Mouse (Mus musculus) thymus, postnatal 4 days (tissue): ENCODE measurements around the gene Abhd17c.

Source experiments
- DNase-seq: peaks from one replicate; pipeline ENCODE4 v3.0.0; 2021

Abhd17c gene

DNA sequence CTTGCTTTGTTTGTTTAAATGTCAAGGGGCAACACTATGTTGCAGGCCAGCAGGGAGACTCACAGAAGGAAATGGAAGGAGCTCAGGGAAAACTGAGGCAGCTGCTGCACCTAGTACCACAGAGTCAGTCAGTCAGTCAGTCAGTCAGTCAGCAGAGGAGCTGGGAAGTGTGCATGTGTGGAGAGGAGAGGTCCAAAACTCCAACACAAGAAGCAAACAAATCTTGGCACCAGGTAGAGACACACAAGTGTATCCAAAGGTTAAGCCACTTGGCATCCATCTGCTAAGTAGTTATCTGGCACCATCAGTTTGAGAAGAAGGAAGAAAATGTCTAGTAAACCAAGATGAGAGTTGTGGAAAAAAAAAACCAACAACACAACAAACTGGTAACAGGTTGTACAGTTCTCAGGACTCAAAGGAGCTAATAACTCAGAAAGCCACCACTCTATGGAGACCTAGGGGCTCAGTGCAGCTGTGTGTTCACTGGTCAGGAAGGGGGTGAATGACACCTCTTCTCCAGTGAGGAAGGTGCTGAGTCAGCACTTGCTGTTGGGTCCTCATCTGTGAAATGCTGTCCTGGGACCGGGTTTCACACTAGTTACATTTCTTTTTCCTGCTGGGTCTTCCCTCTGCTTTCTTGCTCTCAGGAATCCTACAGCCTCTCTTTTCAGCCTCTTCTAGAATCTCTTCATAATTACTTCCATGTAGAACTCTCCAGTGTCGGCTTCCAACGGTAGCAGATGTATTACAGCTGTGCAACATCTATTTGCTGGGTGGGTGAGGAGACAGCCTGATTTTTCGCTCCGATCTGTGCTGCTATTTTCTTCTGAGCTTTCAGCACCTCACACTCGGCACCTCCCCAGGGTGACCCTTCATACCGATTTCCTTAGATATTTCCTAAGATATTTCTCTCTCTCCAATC lies 34.8 kb downstream of the Abhd17c start:
- peak; percentile 43 for DNase-seq

DNA sequence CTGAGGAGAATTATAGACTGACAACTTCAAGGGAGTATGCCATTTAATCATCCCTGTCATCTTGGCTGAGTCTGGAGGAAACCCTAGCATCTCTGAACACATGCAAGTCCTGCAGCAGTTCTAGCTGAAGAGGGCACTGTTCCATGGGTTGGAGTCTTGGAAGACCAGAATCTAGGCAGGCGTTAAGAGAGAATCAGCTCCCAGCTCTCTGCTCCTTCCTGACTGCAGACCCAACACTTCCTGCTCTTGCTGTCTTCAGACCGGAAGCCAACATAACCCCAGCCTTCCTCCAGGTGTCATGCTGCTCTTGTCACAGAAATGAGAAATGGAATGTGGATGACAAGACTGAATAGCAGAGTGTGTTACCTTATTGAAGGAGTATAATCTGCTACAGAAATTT lies 36.3 kb downstream of the Abhd17c start:
- peak; percentile 60 for DNase-seq

DNA sequence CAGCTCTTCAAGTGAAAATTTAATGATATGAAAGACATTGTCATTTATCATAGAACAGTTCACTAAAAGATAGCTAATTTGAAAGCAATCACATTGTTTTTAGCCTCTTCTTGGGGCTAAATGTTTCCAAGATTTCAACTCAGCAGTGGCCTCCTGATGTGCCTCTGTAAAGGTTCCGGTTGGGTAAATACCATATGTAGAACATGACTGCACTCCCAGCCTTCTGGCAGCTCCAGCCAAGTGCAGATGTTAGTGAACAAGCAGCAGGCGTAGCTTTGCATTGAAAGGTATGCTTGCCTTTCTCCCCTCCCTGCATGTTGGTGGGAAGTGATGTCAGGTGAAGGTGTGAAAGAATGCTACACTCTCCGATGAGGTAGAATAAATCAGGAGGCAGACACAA lies 36.9 kb downstream of the Abhd17c start:
- no peak for DNase-seq

DNA sequence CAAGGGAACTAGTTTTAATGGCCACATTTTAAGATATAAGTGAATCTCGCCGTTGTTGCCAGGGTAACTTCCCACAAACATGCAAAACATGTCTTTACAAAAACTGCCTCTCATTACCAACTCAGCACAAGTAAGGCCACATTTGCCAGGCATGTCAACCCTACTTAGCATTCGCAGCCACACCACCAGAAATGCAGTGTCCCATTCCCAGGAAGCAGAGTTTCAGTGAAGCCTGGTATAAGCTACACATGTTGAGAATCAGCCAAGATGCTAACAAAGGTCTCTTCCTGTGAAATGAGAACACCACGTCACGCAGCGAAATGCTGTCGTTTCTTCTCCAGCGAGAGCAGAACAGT lies 38.7 kb downstream of the Abhd17c start:
- DNase-seq, result no peak

DNA sequence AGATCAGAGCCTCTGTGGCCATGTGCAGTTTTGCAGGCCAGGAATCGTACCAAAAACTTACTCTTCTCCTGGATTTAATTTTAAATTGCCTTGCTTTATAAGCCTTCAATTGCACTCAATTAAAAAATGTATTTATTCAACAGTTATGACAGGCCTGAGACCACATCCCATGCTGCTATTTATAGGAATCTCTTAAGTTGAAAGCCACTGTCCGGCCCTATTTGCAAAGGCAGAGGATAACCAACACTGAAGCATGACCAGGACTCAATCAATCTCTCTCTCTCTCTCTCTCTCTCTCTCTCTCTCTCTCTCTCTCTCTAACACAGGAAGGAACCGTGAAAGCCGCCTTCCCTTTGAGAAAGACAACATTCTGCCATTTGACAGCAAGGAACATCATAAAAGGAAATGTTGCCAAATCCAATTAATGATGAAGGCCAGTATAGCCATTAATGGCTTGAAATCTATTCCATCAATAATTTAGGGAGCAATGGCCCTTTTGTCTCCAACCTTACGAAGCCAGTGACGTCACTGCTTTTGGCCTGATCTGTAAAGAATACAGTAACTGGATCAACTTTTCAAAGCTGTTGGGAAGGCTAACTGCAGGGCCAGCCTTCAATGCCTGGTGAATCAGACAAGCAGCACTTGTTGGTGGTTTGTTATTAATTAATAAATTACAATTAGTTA lies 39.2 kb downstream of the Abhd17c start:
- no peak for DNase-seq

DNA sequence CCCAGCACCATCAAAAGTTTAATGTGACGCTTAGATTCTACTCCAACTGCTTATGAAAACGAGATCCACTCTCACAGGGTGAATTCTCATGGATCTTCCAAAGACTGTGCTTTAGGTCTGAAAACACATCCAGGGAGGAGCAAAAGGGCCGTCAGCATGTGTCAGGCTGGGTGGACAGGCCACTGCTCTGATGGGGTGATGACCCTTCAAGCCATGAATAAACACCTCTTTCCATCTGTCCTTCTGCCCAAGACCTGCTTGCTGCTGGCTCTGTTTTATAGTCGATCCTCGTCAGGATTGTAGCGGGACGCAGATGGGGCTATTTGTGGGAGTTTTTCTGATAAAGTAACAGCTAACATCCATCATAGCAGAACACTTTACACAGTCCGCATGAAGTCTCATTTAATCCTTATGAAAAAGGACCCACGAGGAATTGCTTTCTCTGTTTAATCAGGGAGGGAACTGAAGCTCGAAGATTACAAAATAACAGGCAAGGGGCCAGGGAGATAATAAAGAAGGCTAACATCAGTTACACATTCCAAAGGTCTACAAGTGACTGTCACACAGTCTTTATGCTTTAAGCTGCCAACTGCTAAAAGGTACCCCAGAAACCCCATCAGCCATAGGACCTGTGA lies 39.9 kb downstream of the Abhd17c start:
- no peak for DNase-seq

GRCm38 (mm10) chr7:84106942-84107341 lies 44.8 kb downstream of the Abhd17c start:
- no peak for DNase-seq

DNA sequence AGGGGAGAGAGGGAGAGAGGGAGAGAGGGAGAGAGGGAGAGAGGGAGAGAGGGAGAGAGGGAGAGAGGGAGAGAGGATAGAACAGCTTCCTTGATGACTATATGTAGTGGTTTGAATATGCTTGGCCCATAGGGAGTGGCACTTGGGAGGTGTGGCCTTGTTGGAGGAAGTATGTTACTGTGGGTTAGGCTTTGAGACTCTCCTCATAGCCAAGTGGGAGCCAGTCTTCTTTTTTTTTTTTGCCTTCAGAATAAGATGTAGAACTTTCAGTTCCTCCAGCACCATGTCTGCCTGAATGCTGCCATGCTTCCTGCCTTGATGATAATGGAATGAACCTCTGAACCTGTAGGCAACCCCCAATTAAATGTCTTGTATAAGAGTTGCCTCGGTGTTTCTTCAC lies 49.1 kb downstream of the Abhd17c start:
- no peak for DNase-seq

GRCm38 (mm10) chr7:84100672-84101071 lies 51.0 kb downstream of the Abhd17c start:
- no peak for DNase-seq

- no peak for DNase-seq
Measured at GRCm38 (mm10) chr7:84098098-84098497, 53.6 kb downstream of the Abhd17c start.

DNA sequence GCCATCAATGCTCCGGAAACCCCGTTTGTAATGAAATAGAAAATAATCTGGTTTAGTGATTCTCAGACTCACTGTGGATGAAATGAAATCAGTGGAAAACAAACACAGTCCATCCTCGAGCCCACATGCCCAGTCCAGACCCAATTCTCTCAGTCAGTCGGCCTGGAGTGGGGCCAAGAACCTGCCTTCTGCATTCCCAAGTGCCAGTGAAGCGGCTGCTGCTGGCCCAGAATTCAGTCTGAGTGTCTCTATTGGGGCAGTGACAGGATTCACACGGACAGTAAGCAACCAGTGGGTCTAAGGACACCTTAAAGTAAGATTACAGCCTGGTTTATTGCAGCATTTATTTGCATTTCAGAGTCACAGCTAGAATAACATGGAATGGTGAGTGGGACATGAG lies 55.2 kb downstream of the Abhd17c start:
- no peak for DNase-seq

DNA sequence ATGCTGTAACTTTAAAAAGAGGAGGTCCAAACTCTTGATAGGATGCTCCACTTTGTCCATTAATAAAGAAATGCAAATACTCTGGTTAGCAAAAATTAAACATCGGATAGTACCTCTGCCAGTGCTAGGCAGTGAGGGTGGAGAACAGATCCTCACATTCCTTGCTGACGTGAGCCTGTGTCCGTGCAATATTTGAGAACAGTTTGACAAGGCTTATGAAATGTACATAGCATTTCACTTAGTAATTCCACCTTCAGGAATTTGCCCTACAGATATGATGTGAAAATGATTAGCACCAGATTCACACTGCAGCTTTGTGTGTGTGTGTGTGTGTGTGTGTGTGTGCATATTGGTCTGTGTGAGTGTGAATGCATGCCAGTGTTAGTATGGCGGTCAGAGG lies 60.9 kb downstream of the Abhd17c start:
- DNase-seq, result no peak

- DNase-seq, result peak; percentile 36
Measured at GRCm38 (mm10) chr7:84089777-84090176, 61.9 kb downstream of the Abhd17c start.

GRCm38 (mm10) chr7:84088971-84089370 lies 62.7 kb downstream of the Abhd17c start:
- peak; percentile 90 for DNase-seq

DNA sequence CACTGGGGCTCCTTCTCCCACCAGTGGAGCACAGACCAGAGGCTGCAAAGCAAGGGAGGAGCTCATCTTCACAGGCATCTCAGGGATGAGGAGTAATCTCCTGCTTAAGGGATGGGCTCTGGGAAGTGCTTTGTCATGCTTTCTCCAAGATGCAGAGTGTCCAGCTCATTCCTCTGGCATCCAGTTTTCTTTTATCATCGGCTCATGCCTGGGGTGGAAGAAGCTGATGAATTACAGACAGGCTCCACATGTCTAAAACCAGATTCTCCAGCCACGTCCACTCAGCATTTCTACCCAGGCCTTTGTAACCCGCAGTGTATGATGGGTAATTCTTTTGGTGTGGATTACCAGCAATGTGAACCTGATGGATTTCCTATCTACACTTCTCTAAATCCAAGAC lies 63.5 kb downstream of the Abhd17c start:
- DNase-seq, result no peak

DNA sequence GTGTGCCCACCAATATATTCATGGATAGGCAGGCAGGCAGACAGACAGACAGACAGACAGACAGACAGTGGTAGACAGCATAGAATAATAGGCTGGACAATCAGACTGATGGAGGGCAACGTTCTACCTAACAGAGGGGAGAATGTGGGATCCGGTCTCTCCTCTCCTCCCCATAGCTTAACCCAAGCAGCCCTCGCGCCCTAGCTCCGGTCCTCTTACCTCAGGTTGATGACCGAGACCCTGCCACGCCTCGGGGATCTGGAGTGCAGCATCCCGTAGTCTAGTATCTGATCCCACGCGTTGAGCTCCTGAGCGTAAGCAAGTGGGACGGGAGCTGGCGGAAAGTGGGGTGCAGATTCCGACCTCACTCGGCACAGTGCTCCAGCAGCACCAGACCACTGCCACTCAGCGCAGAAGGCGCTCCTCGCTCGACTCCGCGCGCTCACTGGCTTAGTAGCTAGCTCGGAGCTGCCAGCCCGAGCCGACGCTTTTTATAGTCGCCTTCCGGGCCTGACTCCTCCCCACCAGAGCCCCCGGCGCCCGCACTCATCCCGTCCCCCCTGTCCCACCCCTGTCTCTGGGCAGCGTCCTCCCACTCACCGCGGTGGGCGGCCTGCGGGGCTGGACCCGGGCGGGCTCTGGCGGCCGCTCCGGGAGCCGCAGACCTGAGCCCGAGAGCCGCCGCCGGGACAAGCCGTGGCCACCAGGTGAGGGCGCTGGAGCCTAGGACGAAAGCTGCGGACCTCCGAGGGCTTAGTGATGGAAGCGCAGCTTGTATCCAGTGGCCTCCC lies 65.5 kb downstream of the Abhd17c start, which contains the start of gene Cemip:
TSS of gene Cemip (minus strand) at position 464 of the 791 bp plus-strand sequence.
- DNase-seq, result peak; percentile 87

- peak; percentile 85 for DNase-seq
Measured at GRCm38 (mm10) chr7:84085049-84085945, 66.4 kb downstream of the Abhd17c start.

- DNase-seq, result no peak
Measured at GRCm38 (mm10) chr7:84077257-84078013, 74.3 kb downstream of the Abhd17c start.

DNA sequence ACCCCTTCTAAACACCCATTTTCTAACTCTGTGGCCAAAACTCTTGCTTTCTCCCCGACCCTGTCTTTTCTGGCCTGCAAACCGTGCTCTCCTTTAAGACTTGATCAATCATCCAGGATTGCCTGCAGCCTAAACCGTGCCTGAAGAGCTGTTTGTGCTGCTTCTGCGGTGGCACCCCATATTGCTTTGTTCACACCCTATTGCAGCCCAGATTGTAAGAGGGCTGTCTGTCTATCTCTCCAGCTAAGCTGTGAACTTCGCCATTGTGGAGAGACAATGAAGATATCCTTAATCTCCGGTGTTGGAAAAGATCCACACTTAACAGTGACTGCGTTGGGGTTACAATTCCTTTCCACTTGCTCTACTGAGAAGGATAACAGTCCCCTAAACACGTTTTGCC lies 77.4 kb downstream of the Abhd17c start:
- DNase-seq, result no peak

GRCm38 (mm10) chr7:84073856-84074255 lies 77.8 kb downstream of the Abhd17c start:
- DNase-seq, result no peak

DNA sequence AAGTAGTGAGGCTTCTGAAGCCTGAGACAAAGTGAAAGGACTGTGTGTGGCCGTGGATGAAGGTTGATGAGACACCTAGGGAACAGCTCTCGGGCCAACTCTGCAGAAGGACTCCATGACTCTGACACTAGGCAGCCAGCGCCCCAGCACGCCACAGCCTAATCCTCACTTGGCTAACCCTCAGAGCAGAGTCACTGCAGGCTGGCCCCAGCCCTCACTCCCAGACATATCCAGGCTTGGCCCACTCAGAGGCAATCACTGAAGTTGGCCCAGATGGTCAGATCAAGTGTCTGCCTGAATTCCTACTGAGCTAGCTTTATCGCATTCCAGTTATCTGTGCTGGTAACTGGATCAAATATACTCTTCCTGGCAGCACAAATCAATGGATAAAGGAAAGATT lies 82.8 kb downstream of the Abhd17c start:
- DNase-seq, result no peak
